In genomic region chr6:114528709-114529108, GRCm38 (mm10) we compare ENCODE assay signal across 6 mouse cellular contexts.
A peak's percentile ranks its signal among the peaks of the same experiment; 100 is the strongest.
DNase-seq lines count a peak whose midpoint lies in the region.

No protein-coding gene starts in this region.

- DNase-seq in cerebellum, adult 11 months: peak; percentile 11
- peak; percentile 20 for DNase-seq in cerebellum, adult 9-11 months
- peak; percentile 92 for DNase-seq in heart, adult 11 months
- peak; percentile 1 for DNase-seq in kidney, adult 11 months
- peak; percentile 3 for DNase-seq in layer of hippocampus, adult 9-10 months (ENCODE audit: low spot score)
- peak; percentile 4 to 40 for DNase-seq in left cerebral cortex, adult 9 months (ENCODE audit: low spot score in 2 of 2)

Comparison
In these comparisons a context has a peak if more than half of its experiments do, and no peak if none do; other contexts are left out.
1. Peak in every context shown above with its lines: DNase-seq.
2. DNase-seq: peak in every context shown above with its lines; median percentile 92 in heart, adult 11 months; 22 in left cerebral cortex, adult 9 months; 20 in cerebellum, adult 9-11 months; 11 in cerebellum, adult 11 months; 3 in layer of hippocampus, adult 9-10 months; 1 in kidney, adult 11 months.